Mouse (Mus musculus) mouse embryonic stem cell (cell line): ENCODE data around the gene Asb1.

Experiments used
- in situ Hi-C, 2 experiments: fragments of 300-500 bp; cut with MboI; formaldehyde crosslinking; loops; 1 replicate in 1 of 2; 3 replicates in 1 of 2; pipeline ENCODE4 v1.14.3; 2019 to 2020; ENCODE audit warnings: low sequenced_read_pairs in 2 of 2, low pct_unique_long_range_greater_than_20kb in 1 of 2, mixed read lengths in 1 of 2; ENCODE audit not compliant: unreplicated experiment in 1 of 2

Gene Asb1

GRCm38 (mm10) chr1:91595521-91596020 lies 55.2 kb downstream of the Asb1 start:
- in situ Hi-C loops: no loop called here

DNA sequence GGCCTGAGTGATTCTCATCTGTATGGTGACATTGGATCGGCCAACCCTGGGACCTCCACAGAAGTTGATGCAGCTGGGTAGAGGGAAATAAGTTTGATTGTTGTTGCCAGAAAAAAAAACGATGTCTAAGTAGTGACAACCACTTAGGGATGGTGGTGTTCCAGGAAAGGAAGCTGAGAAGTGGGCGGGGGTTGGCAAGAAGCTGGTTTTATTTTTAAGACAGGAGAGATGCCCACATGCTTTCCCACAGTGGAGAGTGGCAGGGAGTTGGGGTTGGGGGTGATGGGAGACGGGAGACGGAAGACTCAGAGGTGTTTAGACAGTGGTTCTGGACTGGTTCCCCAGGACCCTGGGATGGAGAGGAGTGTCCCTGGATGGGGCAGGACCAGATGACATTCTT lies 57.3 kb downstream of the Asb1 start:
- in situ Hi-C loops: no loop called here

GRCm38 (mm10) chr1:91600671-91601361 lies 60.5 kb downstream of the Asb1 start:
- in situ Hi-C loops: no loop called here

DNA sequence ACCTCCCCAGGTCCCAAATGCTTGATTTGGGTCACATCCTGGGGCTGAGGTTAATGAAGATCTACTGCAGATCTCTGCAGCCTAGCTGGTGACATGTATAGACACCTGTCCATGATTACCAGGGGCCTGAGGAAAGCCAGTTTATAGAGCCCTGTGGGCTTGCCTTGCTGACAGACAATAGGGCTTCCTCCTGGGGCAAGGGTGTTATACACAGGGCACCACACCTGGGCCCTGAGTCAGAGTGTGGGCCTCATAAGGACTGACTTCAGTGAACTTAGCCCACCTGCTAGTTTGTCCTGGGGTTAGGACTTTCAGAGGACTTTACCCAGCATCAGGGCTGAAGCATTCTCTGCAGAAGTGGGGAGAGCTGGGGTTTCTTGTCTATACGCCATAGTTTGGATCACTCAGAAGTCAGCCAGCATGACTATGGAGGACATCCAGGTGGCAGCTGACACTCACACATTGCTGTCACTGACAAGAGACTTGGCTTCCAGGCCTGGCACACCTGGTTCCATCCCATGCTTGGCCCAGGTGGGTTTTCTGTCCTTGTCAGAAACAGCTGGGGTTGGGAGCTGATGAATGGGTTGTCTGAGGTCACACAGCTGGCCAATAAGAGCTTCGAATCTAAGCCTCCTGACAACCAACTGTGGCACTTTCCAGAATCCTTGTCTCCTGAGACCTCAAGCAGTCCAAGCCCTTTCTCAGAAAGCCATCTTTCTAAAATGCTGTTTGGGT lies 61.2 kb downstream of the Asb1 start:
- in situ Hi-C loops: no loop called here

GRCm38 (mm10) chr1:91605632-91606031 lies 65.3 kb downstream of the Asb1 start:
- in situ Hi-C loops: no loop called here

DNA sequence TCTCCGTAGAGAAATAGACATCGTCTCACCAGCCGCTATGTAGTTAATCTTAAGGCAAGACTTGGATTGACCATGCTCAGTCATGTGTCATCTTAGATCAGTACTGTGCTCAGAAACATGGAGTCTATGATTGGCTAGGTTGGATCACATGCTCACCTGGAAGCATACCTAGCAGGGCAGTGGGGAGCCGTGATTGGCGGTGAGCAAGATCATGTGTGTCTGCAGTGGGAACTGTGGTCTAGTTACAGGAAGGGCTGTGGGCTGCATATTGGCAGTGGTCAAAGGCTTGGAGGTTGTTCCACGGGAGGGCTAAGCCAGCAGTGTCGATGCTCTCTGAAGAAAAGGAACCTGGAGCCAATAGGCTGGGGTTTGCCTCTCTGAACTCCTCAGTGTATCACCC lies 66.4 kb downstream of the Asb1 start:
- in situ Hi-C loops: no loop called here

DNA sequence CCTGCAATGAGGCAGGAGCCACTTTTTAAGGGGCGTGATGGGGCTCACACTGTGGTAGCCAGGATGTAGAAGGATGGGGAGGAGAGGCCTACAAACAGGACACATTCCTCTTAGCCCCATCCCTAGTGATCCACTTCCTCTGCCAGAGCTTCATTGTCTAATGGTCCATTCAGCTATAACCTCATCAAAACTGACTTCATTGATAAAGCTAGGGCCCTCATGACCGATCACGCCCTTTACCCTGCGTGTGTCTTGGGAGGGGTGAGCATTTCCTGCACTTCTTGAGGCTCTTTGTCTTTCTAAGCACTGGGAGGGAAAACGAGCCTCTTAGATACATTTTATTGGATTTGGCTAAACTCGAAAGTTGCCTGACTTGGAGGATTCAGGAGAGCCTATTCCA lies 66.8 kb downstream of the Asb1 start:
- in situ Hi-C loops: no loop called here
